Mouse (Mus musculus) frontal cortex, postnatal 14 days (tissue): ENCODE results near the gene Gpr150.

Experiments used
- DNase-seq, 2 experiments: peaks; one replicate each; pipeline ENCODE4 v3.0.0; 2022; ENCODE audit warnings: low spot score in 2 of 2

The Gpr150 gene

GRCm38 (mm10) chr13:76014511-76014910, 42.3 kb downstream of the Gpr150 start:
- DNase-seq = no peak
